Mouse (Mus musculus) Patski (cell line): ENCODE measurements around the gene Akap1. TPM values are rescaled to one million over a fixed set of nuclear protein-coding genes. Genes with fewer than 3 reads are reported as not detected.

Source experiments
- ATAC-seq: fragments of 100-300 bp; one replicate; pipeline ENCODE4 v1.8.0; 2021
- CTCF ChIA-PET: fragments of 350-600 bp; sonication (Branson Sonifier 250); formaldehyde crosslinking; loops from one replicate; lab custom pipeline; 2022; ENCODE audit warnings: inconsistent platforms; lab: Charles Lee
- POLR2A ChIA-PET: fragments of 350-600 bp; sonication (Branson Sonifier 250); formaldehyde crosslinking; loops from one replicate; lab custom pipeline; 2022; ENCODE audit warnings: antibody characterized with exemption, inconsistent platforms; lab: Charles Lee
- DNase-seq: peaks from one replicate; pipeline ENCODE4 v3.0.0-alpha.2; 2011; ENCODE audit warnings: low read depth, low spot score
- H3K27me3 ChIP-seq: fragments of 371-371 bp; one replicate; pipeline ENCODE4 v1.5.1; 2021
- CTCF ChIP-seq: fragments of 100-300 bp; IDR thresholded peaks from one replicate; pipeline ENCODE4 v1.5.1; 2021
- in situ Hi-C: fragments of 300-500 bp; cut with MboI; formaldehyde crosslinking; loops from 3 replicates; pipeline ENCODE4 v1.11.1; 2018; ENCODE audit warnings: low pct_unique_long_range_greater_than_20kb, mixed read lengths
- polyA plus RNA-seq: library from polyadenylated mRNA; unstranded; gene quantifications from one replicate; pipeline ENCODE4 v1.2.3, GENCODE M21; 2021

Akap1 gene
- polyA plus RNA-seq, 1 experiment from 2014 or later: 43.3 TPM

DNA sequence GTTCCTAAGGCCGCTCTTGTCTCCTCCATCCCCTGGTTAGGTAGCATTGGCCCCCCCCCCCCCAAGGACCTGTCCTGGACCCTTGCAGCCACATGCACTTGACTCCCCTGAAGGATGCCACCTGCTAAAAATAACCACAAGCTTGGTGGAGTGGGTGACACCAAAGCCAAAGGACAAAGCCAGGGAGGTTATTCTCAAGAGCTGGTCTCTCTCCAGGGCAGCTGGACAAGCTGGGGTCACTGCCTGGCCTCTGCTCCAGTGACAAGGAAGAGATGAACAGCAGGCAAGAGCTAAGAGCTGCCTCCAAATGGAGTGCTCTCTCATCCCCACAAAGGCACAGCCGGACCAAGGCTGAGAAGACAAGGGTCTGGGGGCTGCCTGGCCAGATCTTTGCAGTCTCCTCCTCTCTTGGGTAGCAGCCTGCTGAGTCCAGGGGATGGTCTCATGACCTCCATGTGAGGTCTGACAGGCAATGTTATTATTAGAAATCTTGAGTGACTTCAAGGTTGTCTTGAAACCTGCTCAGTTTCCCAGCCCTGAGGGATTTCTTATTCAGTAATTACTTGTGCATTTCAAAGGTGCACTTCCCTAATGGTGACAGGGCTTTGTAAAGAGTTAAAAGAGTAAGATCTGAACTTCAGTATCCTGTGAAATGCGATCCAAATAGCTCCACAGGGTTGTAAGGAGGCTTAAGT lies 6.9 kb downstream of the Akap1 start:
- no peak for TF ChIP-seq CTCF
- H3K27me3 ChIP-seq: no peaks in the 10 kb centered on the region
- ATAC-seq (no peak), DNase-seq (no peak)
- in situ Hi-C loops: no loop called here
- ChIA-PET POLR2A (no interaction called here), CTCF (interaction anchor here (1.3 kb wide), 1 partner anchor 9 kb away, joined by 4 read pairs; no protein-coding TSS in a partner anchor)

DNA sequence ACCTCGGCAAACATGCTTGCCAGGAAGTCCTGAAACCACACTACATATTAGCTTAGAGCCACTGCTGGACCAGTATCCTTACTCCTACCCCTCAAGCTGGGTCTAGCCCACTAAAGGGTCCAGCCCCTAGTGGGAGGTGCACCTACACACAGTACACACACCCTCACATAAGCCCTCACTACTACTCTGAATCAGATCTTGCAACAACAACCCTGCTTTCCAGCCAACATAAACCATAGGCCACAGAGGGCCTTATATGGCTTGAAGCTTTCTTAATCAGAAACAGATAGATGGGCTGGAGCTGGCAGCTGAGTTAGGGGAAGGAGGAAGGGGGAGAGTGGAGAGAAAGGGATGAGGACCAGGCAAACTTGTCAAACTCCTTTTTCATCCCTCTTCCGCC lies 8.0 kb downstream of the Akap1 start:
- TF ChIP-seq CTCF: no peak
- CTCF ChIA-PET: interaction anchor here (1.1 kb wide), 1 partner anchor 46 kb away, joined by 3 read pairs; no protein-coding TSS in a partner anchor
- DNase-seq: no peak
- H3K27me3 ChIP-seq: no peaks in the 10 kb centered on the region
- in situ Hi-C loops: no loop called here
- POLR2A ChIA-PET: interaction anchor here (0.7 kb wide), 1 partner anchor 809 kb away, joined by 3 read pairs; no protein-coding TSS in a partner anchor
- ATAC-seq: no peak

- ChIA-PET POLR2A (interaction anchor here (0.6 kb wide), 1 partner anchor 189 kb away, joined by 3 read pairs; no protein-coding TSS in a partner anchor), CTCF (interaction anchor here (1.1 kb wide), 1 partner anchor 47 kb away, joined by 3 read pairs; no protein-coding TSS in a partner anchor)
- ATAC-seq (no peak), DNase-seq (no peak)
- in situ Hi-C loops: no loop called here
- H3K27me3 ChIP-seq: no peaks in the 10 kb centered on the region
- TF ChIP-seq CTCF: no peak
Measured at GRCm38 (mm10) chr11:88855795-88856194, 8.6 kb downstream of the Akap1 start.

- in situ Hi-C loops: loop anchor here (5.0 kb wide), 1 partner anchor 94 kb away; no protein-coding TSS in a partner anchor
- H3K27me3 ChIP-seq: no peaks in the 10 kb centered on the region
- POLR2A ChIA-PET: interaction anchor here (0.6 kb wide), 1 partner anchor 314 kb away, joined by 4 read pairs; no protein-coding TSS in a partner anchor
- ATAC-seq (no peak), DNase-seq (no peak)
- CTCF ChIA-PET: interaction anchor here (1.3 kb wide), 1 partner anchor 28 kb away, joined by 3 read pairs; no protein-coding TSS in a partner anchor
- no peak for TF ChIP-seq CTCF
Measured at GRCm38 (mm10) chr11:88853588-88853987, 10.8 kb downstream of the Akap1 start.

- POLR2A ChIA-PET: interaction anchor here (0.7 to 1.5 kb wide), 2 partner anchors 8 to 57 kb away, joined by 3 to 5 read pairs; no protein-coding TSS in a partner anchor
- TF ChIP-seq CTCF: no peak
- DNase-seq (no peak), ATAC-seq (no peak)
- CTCF ChIA-PET: no interaction called here
- in situ Hi-C loops: loop anchor here (5.0 kb wide), 1 partner anchor 94 kb away; no protein-coding TSS in a partner anchor
- H3K27me3 ChIP-seq: no peaks in the 10 kb centered on the region
Measured at GRCm38 (mm10) chr11:88852806-88853205, 11.6 kb downstream of the Akap1 start.

- in situ Hi-C loops: loop anchor here (5.0 kb wide), 1 partner anchor 96 kb away; no protein-coding TSS in a partner anchor
- ChIA-PET CTCF (interaction anchor here (0.6 to 1.3 kb wide), 3 partner anchors 11 to 58 kb away, joined by 3 to 4 read pairs (median 3); no protein-coding TSS in a partner anchor), POLR2A (interaction anchor here (1.5 kb wide), 1 partner anchor 9 kb away, joined by 5 read pairs; no protein-coding TSS in a partner anchor)
- peak; percentile 61 for DNase-seq
- ATAC-seq: peak; percentile 84
- TF ChIP-seq CTCF: no peak
- H3K27me3 ChIP-seq: no peaks in the 10 kb centered on the region
Measured at GRCm38 (mm10) chr11:88851049-88851825, 13.1 kb downstream of the Akap1 start.

- TF ChIP-seq CTCF: no peak
- ATAC-seq (no peak), DNase-seq (no peak)
- no peaks in the 10 kb centered on the region for H3K27me3 ChIP-seq
- ChIA-PET CTCF (interaction anchor here (0.8 to 2.5 kb wide), 4 partner anchors 9 to 124 kb away, joined by 3 to 7 read pairs (median 4); no protein-coding TSS in a partner anchor), POLR2A (interaction anchor here (0.8 kb wide), 1 partner anchor 14 kb away, joined by 3 read pairs; the partner anchor contains the start of gene Akap1)
- in situ Hi-C loops: loop anchor here (5.0 kb wide), 1 partner anchor 98 kb away; no protein-coding TSS in a partner anchor
Measured at GRCm38 (mm10) chr11:88849732-88850131, 14.7 kb downstream of the Akap1 start.

DNA sequence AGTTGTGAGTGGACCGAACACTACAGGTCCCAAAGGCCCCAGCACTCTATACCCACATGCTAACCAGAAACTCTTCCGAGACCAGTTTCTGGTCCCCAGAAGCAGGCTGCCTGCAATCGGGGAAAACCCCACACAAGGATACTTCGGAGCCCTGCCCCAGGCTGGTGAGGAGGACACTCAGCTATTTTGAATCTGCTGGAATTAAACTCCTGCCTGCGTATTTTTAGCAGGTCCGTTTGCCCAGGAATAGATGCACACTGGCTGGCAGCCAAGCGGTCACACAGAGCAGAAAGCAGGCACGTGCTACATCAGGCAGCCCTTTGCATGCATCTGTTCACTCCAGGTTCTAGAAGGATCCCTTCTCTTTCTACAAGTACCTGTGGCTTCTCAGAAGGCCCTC lies 15.1 kb downstream of the Akap1 start:
- DNase-seq: no peak
- TF ChIP-seq CTCF: no peak
- CTCF ChIA-PET: interaction anchor here (0.7 to 2.5 kb wide), 6 partner anchors 9 to 124 kb away, joined by 3 to 7 read pairs (median 4); no protein-coding TSS in a partner anchor

DNA sequence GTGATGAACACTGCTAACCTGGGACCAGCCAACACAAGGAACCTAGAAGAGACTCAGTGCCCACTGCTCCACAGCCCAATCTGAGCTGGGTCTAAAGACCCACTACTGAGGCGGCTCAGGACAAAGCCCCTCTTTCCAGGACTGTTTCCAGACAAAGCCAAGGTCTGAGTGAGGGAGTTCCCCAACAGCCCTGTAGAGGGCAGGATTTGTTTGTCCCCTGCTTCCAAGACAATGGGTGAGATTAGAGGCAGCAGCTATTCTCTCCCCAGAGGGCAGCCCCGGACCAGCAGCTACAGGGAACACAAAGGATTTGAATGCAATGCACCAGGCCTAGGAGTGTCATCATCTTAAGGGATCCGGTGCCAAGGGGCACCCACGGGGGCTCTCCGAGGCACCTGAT lies 15.8 kb downstream of the Akap1 start:
- no peak for DNase-seq
- ChIA-PET CTCF (interaction anchor here (0.7 to 2.5 kb wide), 8 partner anchors 8 to 125 kb away, joined by 3 to 7 read pairs (median 4); no protein-coding TSS in a partner anchor), POLR2A (interaction anchor here (1.6 kb wide), 1 partner anchor 107 kb away, joined by 4 read pairs; the partner anchor contains the start of gene Scpep1)
- no peaks in the 10 kb centered on the region for H3K27me3 ChIP-seq
- no peak for ATAC-seq
- in situ Hi-C loops: no loop called here
- no peak for TF ChIP-seq CTCF

More for the DNA sequence above, 15.1 kb downstream of the Akap1 start:
- H3K27me3 ChIP-seq: no peaks in the 10 kb centered on the region
- no peak for ATAC-seq
- POLR2A ChIA-PET: interaction anchor here (0.8 to 1.6 kb wide), 2 partner anchors 15 to 106 kb away, joined by 3 to 4 read pairs; partner anchors contain the start of genes Akap1 and Scpep1
- in situ Hi-C loops: no loop called here
